Mouse (Mus musculus) left cerebral cortex, adult 2 months (tissue): ENCODE data around the gene Tgfb1i1. TPM values are rescaled to one million over a fixed set of nuclear protein-coding genes. Genes with fewer than 3 reads are reported as not detected.

ENCODE experiments used
- DNase-seq, 2 experiments: peaks; one replicate each; pipeline ENCODE4 v3.0.0; 2021 to 2022; ENCODE audit warnings: low spot score in 2 of 2, mixed read lengths in 1 of 2; ENCODE audit errors: extremely low spot score in 1 of 2
- H3K27ac ChIP-seq: fragments of 200-600 bp; 2 replicates; pipeline ENCODE4 v1.8.1; 2022
- H3K4me3 ChIP-seq: fragments of 200-600 bp; 2 replicates; pipeline ENCODE4 v1.8.1; 2022
- CTCF ChIP-seq: fragments of 200-600 bp; IDR thresholded peaks from 2 replicates; pipeline ENCODE4 v1.8.1; 2022; ENCODE audit warnings: antibody characterized with exemption, mild to moderate bottlenecking, moderate library complexity
- intact Hi-C: fragments of 180-260 bp; cut with DNase I; formaldehyde crosslinking; loops from one replicate; pipeline ENCODE4 v1.15.1; 2025
- long read RNA-seq, 2 experiments: library from polyadenylated mRNA; stranded (forward); transcript quantifications; one replicate each; pipeline ENCODE4 v2.0.0; 2021; ENCODE audit warnings: borderline mapping rate in 2 of 2
- total RNA-seq, 2 experiments: library from RNA; stranded (reverse); gene quantifications; 2 replicates each; pipeline ENCODE4 v1.2.3; 2021

Gene Tgfb1i1
- 10 to 100 TPM; 18.9 to 22.2 TPM for total RNA-seq
- long read RNA-seq, experiment 1, partial matches to known transcripts = 0 of 6 reads
- long read RNA-seq, experiment 1, other reads (novel, unspliced or antisense) = 2 of 6 reads
- long read RNA-seq, experiment 2, partial matches to known transcripts = 0 of 9 reads
- long read RNA-seq, experiment 2, other reads (novel, unspliced or antisense) = 3 of 9 reads

DNA sequence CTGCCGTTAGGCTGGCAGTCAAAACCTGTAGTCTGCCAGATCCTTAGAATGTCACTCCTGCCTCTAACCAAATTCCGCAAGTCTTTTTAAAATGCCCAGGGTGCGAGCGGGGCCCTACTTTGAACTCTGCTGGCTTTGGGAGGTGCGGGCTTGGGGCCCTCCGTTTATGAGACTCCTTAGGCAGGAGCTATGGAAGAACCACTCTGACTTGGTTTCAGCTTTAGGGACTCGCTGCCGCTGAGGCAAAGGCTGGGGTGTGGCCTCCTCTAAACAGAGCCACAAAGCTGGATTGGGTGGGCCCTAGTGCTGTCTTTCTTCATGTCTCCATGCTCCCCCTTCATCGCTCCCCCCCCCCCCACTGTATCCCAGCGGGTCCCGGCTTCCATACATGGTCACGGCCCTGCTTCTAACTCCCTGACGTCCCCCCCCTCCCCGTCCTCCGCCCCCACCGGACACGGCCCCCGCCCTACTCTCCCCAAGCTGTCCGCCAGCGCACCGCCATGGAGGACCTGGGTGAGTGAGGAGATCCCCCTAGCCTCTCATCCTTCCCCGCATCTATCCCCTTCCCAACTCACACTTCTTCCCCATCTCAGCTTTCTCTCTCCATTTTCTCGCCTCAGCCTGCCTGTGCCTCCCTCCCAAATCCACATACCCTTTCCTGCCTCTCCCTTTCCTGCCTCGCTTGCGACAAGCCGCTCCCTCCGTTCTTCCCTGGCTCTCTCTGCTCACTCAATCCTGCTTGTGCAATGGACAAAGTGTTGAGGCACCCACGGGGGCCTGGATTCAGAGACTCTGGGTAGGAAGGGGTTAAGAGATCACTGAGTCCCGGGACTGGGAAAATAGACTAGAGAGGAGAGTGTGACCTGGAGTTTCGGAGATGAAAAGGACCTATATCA is at the start of gene Tgfb1i1:
Tgfb1i1 (plus strand) TSS at position 317 of the 896 bp plus-strand sequence.
- TF ChIP-seq CTCF = no peak
- Histone ChIP-seq H3K27ac (peak within 1 kb of the TSS; percentile 88), H3K4me3 (peak within 1 kb of the TSS; percentile 69)
- intact Hi-C loops = loop anchor here (2.0 to 5.0 kb wide), 4 partner anchors 98 to 461 kb away; partner anchors contain the start of genes Rgs10 and Tial1
- peak in 1 of 2 experiments; percentile 60 for DNase-seq

DNA sequence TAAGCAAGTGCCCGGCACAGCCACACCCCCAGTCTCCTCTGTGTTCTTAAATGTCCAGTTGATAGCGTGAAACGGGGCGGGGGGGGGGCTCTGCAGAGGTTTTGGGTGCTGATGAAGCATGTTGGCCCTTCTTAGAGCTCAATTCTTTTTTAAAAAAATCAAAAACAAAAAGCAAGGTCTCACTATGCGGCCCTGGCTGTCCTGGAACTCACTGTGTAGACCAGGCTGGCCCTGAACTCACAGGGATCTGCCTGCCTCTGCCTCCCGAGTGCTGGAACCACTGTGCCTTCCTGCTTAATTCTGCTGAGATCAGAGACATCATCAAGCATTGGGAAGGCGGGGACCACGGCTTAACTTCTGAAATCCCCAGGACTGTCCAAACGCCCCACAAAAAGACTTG is 45.0 kb upstream of the Tgfb1i1 start:
- intact Hi-C loops = no loop called here
- Histone ChIP-seq H3K4me3 (no peak overlapping the region), H3K27ac (no peak overlapping the region)
- no peak for DNase-seq
- TF ChIP-seq CTCF = no peak

DNA sequence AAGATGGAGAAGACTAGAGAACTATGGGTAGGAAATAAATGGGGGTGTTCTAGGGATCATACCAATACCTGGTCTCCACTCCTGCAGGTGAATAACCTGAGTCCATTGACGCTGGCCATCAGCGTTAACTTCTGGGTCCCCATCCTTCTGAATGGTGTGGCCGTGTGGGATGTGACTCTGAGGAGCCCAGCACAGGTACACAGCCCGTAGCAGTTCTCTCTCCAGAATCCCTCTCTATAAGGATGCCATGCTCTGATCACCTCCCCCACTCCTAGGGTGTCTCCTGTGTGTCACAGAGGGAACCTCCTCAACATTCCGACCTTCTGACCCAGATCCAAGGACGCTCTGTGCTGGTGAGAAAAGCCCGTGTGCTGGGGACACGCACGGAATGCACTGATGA is 43.5 kb upstream of the Tgfb1i1 start:
- no peak for TF ChIP-seq CTCF
- no peak overlapping the region for H3K27ac ChIP-seq
- DNase-seq = no peak
- H3K4me3 ChIP-seq = no peak overlapping the region
- intact Hi-C loops = no loop called here

DNA sequence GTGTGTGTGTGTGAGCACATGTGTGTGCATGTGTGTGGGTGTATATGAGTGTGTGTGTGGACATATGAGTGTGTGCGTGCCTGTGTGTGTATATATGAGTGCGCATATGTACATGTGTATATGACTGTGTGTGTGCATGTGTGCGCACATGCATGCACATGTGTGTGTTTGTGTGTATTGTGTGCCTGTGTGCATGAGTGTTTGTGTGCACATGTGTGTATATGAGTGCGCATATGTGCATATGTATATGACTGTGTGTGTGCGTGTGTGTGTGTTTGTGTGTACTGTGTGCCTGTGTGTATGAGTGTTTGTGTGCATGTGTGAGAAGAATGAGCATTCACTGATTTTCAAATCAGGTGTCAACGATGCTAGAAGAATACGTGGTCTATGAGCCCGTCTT is 42.4 kb upstream of the Tgfb1i1 start:
- DNase-seq = no peak
- Histone ChIP-seq H3K27ac (no peak overlapping the region), H3K4me3 (no peak overlapping the region)
- intact Hi-C loops = no loop called here
- no peak for TF ChIP-seq CTCF

DNA sequence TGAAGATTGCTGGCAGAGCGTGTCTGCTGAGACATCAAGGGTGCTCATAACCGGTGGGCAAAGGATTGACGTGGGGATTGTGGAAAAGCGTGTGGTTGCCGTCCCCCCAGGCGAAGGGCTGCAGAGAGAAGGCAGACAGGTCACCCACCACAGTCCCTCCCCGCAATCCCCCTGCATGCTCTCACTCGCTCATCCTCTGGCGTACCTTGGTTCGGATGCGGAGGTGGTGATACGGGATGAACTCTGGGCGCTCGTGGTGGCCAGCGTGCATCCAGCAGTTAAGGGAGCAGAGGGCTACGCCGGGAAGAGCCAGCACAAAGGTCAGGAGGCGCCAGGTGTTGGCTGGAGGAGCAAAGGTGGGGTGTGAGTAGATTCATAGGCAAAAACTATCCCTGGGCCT is 40.9 kb upstream of the Tgfb1i1 start:
- intact Hi-C loops = no loop called here
- TF ChIP-seq CTCF = no peak
- H3K4me3 ChIP-seq = no peak overlapping the region
- no peak overlapping the region for H3K27ac ChIP-seq
- DNase-seq = no peak

DNA sequence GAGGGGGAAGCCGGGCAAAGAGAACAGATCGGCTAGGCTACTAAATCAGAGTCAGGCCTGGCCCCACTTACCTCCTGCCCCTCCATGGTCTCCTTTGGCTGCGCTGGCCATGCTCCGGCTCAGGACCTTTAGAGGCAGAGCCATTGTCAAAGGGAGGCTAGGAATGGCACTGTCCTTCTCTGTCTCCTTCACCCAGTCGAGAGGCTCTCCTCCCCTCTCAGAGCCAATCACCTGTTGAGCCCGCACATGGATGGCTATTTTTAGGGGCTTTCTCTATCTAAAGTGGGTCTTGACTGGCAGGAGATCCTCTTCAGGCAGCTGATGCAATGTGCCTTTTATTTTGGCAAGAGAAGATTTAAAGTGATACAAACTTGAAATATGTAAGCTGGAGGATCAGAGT is 40.5 kb upstream of the Tgfb1i1 start, which contains the start of gene Cox6a2:
Cox6a2 (minus strand) TSS at position 236 of the 400 bp plus-strand sequence.
- DNase-seq = no peak
- TF ChIP-seq CTCF = no peak
- Histone ChIP-seq H3K4me3 (no peak within 1 kb of the TSS), H3K27ac (no peak within 1 kb of the TSS)
- intact Hi-C loops = no loop called here

DNA sequence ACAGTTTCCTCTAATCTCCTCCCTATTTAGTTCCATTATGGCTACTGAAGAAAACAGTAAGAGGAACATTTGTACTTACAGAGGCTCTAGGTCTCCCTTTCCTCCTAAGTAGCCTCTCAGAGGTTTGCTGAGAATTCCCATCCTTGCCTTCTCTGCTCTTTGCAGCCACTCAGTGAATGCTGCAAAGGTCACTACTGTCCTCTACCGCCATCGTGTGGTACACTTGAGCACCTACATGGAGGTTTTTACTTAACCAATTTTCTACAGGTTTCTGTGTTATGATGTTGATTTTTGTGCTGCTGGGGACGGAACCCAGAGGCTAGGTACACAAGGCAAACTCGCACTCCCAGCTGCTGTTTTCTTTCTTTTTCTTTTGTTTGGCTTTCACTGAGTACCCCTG is 38.4 kb upstream of the Tgfb1i1 start:
- intact Hi-C loops = loop anchor here (2.0 kb wide), 2 partner anchors 109 to 215 kb away; partner anchors contain the start of gene Pycard
- DNase-seq = peak; percentile 52 to 55
- peak; percentile 95 for TF ChIP-seq CTCF
- Histone ChIP-seq H3K27ac (no peak overlapping the region), H3K4me3 (no peak overlapping the region)

DNA sequence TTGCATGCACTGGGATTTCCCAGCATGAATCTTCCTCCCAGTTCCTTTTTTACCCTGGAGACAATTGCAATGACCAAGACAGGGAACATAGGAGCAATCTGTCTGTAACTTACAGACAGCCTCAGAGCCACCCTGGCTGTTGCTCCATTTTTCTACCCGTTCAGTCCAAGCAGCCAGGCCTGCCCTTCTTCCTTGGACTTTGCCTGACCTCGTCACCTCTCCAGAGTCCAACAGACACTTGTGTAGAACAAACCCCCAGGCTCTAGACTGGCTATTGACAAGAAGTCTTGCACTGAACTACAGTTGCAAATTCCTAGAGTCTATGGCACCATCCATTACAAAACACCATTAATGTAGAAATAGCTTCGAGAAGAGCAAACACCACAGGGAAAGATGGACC is 36.8 kb upstream of the Tgfb1i1 start:
- DNase-seq = no peak
- Histone ChIP-seq H3K4me3 (no peak overlapping the region), H3K27ac (no peak overlapping the region)
- TF ChIP-seq CTCF = no peak
- intact Hi-C loops = loop anchor here (2.0 kb wide), 2 partner anchors 111 to 217 kb away; partner anchors contain the start of gene Pycard

DNA sequence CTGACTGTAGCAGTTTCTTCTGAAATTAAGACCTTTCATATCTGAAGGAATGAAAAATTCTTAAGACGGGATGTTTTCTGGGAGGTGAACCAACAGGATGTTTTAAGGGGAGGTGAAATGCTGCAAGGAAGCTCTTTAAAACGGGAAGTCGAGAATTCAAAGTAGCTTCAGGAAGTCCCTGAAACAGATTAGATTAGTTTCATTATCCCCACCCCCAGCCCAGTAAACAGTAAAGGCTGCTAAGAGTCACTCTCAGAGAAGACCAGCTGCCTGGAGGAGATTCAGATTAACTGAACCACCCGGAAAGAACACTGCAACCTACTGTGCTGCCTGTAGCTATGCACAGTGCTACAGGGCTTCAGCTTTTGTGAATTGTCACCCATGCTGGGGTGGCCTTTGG is 26.7 kb upstream of the Tgfb1i1 start:
- Histone ChIP-seq H3K27ac (peak overlapping the region; percentile 72; the same call in 1 of the 2 replicates), H3K4me3 (no peak overlapping the region)
- intact Hi-C loops = no loop called here
- no peak for TF ChIP-seq CTCF
- DNase-seq = no peak

DNA sequence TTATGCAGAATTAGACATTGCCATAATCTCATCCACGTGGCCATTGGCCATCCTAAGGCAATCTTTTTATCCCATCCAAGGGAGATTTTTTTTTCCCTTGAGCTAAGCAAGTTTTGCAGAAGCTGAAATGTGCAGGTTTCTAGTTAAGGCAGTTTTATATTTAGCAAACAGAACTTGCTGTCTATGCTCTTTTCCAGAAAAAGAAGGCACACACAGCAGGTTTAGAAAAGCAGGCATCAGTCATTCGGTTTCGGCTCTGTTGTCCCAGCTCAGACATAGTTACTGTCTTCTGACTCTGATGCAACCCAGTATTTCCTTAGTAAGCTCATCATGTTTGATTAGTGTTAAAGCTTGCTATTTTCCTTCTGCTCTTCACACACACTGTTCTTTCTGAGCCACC is 25.7 kb upstream of the Tgfb1i1 start:
- DNase-seq = no peak
- Histone ChIP-seq H3K27ac (peak overlapping the region; percentile 72), H3K4me3 (no peak overlapping the region)
- intact Hi-C loops = no loop called here
- no peak for TF ChIP-seq CTCF

DNA sequence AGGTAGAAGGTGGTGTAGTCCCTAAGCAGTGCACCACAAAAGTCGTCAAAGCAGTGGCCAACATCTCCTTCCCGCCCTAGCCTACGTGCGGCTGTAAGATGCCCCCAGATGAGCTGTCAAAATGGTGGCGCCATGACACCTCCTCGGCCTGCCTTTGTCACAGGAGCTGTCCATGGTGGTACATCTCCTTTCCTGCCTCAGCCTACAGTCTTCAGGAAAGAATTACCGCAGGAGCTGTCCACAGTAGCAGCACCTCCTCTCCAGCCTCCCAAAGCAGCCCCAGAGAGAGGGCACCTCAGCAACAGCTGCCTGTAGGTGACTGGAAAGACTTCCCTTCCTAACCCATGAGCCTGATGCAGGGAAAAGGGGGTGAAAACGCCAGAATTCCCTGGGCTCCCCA is 14.9 kb upstream of the Tgfb1i1 start:
- TF ChIP-seq CTCF = no peak
- no peak overlapping the region for H3K4me3 ChIP-seq
- no peak for DNase-seq
- intact Hi-C loops = no loop called here
- no peak overlapping the region for H3K27ac ChIP-seq

DNA sequence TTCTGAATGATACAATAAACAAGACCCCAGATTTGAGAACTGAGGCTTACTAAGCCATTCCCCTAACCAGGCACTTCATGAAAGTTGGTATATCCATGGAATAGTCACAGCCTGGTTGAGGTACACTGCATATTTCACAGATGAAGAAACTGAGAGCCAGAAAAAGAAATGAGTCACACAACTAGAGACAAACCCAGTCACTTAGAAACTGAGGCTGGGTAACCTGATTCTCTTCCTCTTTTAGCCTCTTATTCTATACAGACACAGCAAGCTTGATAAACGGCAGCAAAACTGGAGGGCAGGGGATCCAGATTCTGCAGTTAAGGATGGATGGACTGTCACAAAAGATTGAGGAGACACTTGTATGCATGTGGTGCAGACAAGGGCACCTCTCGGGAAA is 11.8 kb upstream of the Tgfb1i1 start:
- Histone ChIP-seq H3K4me3 (no peak overlapping the region), H3K27ac (no peak overlapping the region)
- no peak for TF ChIP-seq CTCF
- no peak for DNase-seq
- intact Hi-C loops = loop anchor here (5.0 kb wide), 2 partner anchors 63 to 458 kb away; partner anchors contain the start of gene BC017158
